Comparison of ENCODE assay signal across 26 mouse cellular contexts in genomic region chr14:60846174-60846573, GRCm38 (mm10).
"Had no signal": no experiment of that assay in that cellular context is flagged by ENCODE, and none has a peak within 500 bp of the region (broad histone marks: within the 10 kb centered on the region; RNA-seq: fewer than 3 reads in every experiment).

No protein-coding gene starts in this region.

- H3K4me1 ChIP-seq: intestine, embryonic 15.5 days; liver, embryonic 15.5 days had no signal

- ATAC-seq: hindbrain, embryonic 16.5 days; inflammation-experienced regulatory T-cells, adult 6 months; intestine, postnatal 0 days had no signal

- H3K27me3 ChIP-seq: hindbrain, embryonic 12.5 days; intestine, embryonic 15.5 days; limb, embryonic 12.5 days; liver, embryonic 13.5 days; liver, embryonic 15.5 days had no signal

- H3K4me3 ChIP-seq: gastrocnemius, adult 2 months; heart, embryonic 12.5 days; hindbrain, embryonic 10.5 days; hindbrain, embryonic 12.5 days; intestine, embryonic 15.5 days; layer of hippocampus, adult 2 months; left cerebral cortex, adult 2 months; limb, embryonic 10.5 days; limb, embryonic 12.5 days; liver, embryonic 13.5 days; liver, embryonic 15.5 days had no signal

- DNase-seq: gastrocnemius, adult 2 months; gastrocnemius, postnatal 10 days; gastrocnemius, postnatal 25 days; heart, postnatal 10 days; heart, postnatal 4 days; kidney, adult 18-20 months; kidney, adult 8-10 months; kidney, postnatal 10 days; kidney, postnatal 25 days; kidney, postnatal 4 days; liver; liver, embryonic 13.5 days had no signal

- H3K9me3 ChIP-seq: heart, embryonic 12.5 days; hindbrain, embryonic 10.5 days; hindbrain, embryonic 12.5 days; intestine, embryonic 15.5 days; limb, embryonic 10.5 days; limb, embryonic 12.5 days; liver, embryonic 13.5 days; liver, embryonic 15.5 days had no signal

- H3K27ac ChIP-seq: gastrocnemius, adult 2 months; hindbrain, embryonic 10.5 days; hindbrain, embryonic 12.5 days; hindbrain, embryonic 14.5 days; intestine, embryonic 15.5 days; layer of hippocampus, adult 2 months; left cerebral cortex, adult 2 months; limb, embryonic 12.5 days; liver, embryonic 13.5 days; liver, embryonic 15.5 days had no signal

- H3K9ac ChIP-seq: heart, embryonic 12.5 days; hindbrain, embryonic 12.5 days; hindbrain, embryonic 14.5 days; intestine, embryonic 15.5 days; limb, embryonic 12.5 days; liver, embryonic 13.5 days; liver, embryonic 15.5 days had no signal

- H3K4me2 ChIP-seq: heart, embryonic 12.5 days; hindbrain, embryonic 12.5 days; hindbrain, embryonic 14.5 days; intestine, embryonic 15.5 days; limb, embryonic 12.5 days; liver, embryonic 11.5 days; liver, embryonic 13.5 days; liver, embryonic 15.5 days had no signal
